Mouse (Mus musculus): ENCODE results near the gene Pnliprp2. TPM values are rescaled to one million over a fixed set of nuclear protein-coding genes. Genes with fewer than 3 reads are reported as not detected.

The Pnliprp2 gene
- total RNA-seq, 2 experiments from 2014 or later: not detected

DNA sequence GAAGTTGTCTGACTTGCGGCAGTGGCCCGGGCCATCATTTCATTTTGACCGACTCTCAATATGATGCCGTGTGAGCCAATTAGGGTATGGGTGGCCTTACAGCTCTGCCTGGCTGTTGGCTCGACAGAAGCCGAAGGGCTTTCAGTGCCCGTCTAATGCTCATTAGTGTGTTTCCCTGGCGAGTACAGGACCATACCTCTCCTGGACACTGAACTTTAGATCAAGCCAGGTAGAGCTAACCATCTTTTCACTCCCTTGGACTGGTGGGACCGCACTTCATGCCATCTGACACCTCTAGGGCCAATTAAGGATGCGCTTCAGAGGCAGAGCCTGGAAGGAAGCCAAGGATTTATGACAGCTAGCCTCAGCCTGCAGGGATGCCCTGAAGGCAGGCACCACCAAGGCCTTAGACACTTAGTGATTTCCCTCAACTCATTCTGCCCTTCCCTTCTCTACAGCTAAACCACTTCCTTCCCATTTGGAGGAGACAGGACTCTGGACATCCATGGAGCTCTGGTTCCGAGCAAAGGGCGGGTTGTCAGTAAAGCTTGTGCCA lies 35.7 kb downstream of the Pnliprp2 start:
- DNase-seq: no peak

DNA sequence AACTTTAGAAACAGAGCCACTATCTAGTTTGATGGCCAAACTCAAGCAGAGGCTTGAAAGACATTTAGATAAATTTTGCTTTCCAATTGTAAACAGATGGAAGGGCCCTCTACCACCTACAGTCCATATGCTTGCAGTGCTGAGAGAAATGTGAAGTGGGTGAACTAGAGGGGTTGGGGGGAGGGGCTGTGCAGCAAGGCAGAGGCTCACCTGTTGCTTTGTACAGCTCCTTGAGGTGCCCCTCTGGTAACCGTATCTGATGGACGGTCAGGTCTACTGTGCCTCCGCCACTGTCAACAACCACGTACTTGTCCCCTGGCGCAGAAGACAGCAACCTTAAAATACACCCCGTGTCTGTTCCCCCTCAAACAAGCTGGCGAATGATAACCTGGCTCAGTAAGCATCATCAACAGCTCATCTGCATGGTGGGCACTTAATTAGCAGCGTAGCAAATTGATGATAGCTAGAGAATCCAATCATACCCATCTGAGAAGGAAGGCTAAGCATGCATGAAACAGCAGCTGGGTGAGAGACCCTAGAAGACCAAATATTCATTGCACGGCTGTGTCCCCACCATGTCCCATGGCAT lies 45.8 kb downstream of the Pnliprp2 start:
- DNase-seq: no peak

DNA sequence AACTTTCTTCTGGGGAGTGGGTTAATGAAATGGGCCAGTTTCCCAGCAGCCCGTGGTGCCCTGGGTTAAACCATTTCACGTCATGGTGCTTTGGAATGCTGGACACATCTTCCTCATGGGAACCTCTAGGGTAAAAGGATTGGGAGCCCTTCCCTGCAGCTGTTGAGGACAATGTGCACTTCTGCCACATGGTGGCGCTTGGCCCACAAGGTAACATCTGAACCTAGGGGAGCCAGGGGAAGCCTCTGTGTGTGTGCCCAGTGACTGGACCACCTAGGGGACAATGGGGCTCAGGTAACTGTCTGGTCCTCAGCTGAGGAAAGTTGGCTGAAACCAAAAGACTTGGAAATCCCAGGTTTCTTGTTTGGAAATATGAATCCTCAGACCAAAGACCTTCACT lies 46.8 kb downstream of the Pnliprp2 start:
- DNase-seq: peak; percentile 74 to 80

DNA sequence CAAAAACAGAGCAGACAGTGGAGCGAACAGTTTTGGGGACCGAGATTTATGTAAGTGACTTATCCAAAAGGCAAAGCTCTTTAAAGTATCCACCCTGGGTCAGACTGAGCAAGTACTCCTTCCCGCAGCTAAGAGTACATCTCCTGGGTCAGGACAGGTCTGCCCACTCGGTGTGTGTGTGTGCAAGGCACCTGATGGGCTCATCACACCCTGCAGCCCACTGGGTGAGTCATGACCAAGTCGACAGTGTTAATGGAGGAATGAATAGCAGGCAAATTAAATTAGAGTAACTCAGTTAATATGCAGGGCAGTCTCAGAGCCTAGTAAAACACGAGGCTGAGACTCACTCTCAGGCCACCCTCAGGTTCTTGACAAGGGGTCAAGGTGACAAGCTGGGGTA lies 49.3 kb downstream of the Pnliprp2 start:
- no peak for DNase-seq

DNA sequence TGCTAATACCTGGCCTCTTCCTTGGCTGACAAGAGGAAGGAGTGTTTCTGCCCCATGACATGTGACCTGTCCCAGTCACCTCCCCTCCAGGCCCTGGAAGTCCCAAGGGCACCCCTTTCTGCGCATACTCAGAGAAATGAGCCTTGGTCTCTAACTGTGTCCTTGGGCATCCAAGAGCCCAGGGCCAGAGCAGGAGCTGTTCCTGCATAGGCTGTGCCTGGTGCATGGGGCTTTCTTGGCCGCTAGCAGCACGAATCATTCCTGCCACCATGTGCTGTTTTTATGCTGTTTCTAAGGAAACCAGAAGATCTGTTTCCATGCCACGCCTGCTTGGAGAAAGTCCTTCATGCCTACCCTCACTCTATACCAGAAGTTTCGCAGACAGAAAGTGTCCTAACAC lies 51.0 kb downstream of the Pnliprp2 start:
- DNase-seq: peak; percentile 85 to 86

DNA sequence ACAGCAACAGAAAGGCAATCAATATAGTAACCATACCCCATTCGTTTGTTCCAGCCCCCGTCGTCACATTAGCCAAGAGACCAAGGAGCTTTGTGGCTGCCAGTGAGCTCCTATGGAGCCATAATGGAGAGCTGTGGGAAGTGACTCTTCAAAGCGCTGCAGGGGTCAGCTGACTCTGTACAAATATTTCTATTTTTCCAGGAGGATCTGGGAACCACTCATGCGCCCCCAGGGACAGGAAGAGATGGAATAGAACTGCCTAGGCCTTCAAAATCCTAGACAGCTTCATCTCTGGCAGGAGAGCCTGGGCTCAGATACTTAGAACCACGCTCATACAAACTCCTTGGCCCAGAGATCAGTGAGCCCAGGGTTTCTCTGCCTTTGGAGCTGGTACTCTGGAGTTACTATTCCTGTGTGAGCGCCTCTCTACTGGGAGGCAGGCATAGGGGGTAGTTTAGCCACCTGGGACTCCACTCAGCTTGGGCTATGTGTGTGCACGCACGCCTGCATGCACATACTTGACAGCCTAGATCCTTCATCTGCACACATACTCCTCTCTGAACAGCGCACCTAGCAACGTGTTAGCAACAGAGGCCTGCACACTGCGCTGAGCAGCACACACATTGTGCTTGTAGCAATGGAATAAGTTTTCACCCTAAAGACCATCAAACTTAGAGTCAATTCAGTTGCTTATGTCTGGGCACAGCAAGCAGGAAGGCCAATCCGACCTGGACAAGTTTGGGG lies 55.8 kb downstream of the Pnliprp2 start:
- no peak for DNase-seq

DNA sequence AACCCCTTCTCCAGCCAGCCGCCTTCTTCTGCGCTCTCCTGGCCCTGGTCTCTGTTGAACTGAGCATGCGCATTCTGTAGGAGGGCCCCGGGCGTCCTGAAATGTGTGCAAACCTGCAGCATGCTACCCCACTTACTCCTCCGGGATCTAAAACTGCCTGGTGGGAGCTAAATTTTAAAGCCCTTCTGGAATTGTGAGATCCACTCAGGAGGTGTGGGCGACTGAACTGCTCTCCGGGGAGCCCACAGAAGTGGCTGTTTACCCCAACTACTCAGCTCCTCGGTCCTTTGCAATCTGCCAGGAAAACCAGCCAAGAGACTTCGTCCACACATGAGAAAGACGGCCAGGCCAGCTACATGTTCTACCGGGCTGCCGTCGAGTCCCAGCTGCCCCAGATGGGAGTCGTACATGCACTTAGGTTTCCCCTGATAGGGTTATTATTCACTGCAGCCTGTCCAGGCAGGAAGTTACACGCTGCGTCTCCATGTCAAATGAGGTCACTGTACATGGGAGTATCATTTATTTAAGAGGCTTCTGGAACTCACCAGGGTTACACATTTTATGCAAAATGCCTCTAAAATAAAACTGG lies 57.0 kb downstream of the Pnliprp2 start:
- no peak for DNase-seq

DNA sequence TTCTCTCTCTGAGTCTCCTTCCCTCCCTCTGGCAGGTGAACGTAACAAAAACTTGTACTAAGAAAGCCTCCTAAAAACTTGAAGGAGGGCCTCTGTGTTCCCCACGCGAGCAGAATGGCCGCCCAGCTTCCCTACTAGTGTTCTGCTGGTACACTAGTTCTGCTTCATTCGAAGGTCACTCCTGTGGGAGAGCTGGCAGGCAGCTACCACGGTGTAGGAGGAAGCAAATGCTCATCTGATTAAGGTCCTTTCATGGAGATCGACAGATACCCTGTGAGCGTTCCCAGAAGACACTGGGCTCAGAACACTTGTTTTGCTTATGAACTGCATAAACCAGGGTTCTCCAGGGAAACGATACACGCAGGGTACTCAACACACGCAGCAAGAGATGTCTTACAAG lies 57.9 kb downstream of the Pnliprp2 start:
- DNase-seq: no peak

DNA sequence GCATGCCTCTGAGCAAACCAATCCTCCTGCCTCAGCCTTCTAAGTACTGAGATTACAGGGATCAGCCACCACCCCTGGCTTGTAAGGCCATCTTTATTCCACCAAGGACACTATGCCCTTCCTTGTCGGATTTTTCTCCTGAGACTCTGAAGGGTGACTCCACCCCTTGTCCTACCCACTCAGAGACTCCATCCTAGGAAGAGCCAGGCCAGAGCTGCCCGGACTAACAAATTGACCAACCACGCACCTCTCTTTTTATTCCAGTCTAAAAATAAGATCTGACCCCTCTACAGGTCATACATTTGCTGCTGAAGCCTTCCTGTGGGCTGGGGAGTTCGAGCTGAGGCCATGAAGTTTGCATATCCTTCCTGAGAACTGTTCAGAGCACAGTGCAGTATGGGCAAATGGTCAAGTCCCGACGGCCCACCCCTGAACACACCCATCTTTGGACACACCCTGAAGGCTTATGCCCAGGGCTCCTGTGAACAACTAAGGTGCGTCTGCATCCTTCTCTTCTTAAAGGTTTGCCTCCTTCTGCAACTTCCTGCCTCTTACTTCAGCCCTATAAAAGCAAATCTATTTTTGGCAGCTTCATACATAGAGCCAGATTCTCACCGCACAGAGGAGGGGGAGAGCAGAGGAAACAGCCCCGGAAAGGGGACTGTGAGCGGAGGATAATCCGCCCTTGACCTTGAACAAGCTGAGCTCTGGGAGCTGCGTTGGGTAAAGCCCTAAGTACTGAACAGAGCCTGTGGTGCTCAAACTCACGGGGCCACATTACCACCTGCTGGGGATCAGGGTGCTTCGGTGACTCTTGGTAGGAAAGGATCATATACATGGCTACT lies 59.3 kb downstream of the Pnliprp2 start:
- peak in 1 of 2 experiments; percentile 47 for DNase-seq

DNA sequence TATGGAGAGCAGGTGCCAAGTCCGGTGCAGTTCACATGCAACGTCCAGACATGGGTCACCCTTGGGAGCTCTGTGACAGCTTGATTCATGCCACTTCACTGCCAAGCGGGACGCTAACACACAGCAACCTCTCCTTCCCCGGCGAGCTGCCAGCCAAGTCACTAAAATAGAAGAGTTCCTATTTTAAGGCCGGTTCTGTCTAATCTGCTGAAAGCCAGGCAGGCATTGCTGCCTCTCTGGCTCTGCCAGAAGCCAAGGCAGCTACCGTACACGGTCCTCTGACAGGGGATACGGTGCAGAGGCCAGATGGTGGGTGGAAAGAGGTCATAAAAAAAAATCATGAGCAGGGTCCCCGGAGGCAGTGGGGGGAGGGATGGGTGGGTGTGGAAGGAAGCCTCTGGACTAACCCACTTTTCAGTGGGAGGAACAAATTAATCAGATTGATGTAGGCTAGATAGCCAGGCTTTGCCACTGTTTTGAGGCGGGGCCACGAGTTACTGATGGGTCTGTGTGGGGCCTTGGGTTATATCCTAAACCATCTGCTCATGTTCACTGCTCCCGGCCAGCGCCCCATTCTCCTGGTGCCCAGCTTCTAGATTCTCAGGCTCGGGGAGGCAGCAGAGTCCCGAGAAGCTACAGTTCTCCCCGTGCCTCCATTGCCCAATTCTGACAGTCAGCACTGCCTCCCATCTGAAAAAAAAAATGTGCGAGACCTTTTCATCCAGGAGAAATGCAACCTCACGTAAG lies 63.1 kb downstream of the Pnliprp2 start:
- peak; percentile 89 to 90 for DNase-seq

DNA sequence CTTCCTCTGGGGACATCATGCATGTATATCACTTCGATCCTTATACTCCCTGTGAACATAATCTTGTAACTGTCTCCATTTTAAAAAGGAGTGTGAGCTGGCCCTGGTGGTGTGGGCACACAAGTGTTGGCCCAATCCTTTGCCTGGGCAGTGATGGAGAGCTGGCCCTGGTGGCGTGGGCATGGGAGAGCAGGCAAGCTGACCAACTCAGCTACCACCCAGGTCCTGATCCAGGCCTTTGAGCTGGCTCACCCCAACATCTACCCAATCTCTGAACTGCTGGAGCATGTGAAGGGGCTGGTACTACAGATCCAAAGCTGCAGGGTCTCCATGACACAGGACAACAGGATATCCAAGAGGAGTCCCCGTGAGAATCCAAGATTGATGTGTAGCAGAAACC lies 63.8 kb downstream of the Pnliprp2 start:
- no peak for DNase-seq

DNA sequence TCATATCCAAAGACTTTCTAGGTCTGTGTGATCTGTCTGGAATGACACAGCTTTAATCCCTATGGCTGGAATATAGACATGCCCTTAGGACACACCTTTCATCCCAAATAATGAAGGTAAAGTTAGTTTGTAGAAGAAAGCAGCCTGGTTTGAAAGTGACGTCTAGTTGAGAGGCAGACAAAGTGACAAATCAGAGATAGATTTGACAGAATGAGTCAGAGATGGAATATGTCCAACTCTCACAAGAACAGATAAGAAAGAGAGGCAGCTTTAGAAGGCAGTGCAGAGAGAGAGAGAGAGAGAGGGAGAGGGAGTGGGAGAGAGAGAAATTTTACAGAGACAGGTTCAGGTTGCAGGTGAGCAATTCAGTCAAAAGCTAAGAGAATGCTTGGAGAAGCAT lies 64.8 kb downstream of the Pnliprp2 start:
- no peak for DNase-seq

Other genes starting within 250 kb of the Pnliprp2 start
- gene Ccdc172, start 247.7 kb upstream of the Pnliprp2 start, total RNA-seq (2021): not detected
- under 1 TPM in 1 of 2 experiments, not detected in 1; 0.20 TPM for gene Pnlip, start 107.2 kb upstream of the Pnliprp2 start, total RNA-seq (2021)
- not detected for gene Pnliprp1, start 30.8 kb upstream of the Pnliprp2 start, total RNA-seq (2021)
- gene 1700019N19Rik, start 34.7 kb downstream of the Pnliprp2 start, total RNA-seq (2021): not detected
- gene Eno4, start 183.7 kb downstream of the Pnliprp2 start, total RNA-seq (2021): under 1 TPM; 0.26 to 0.56 TPM
- 100 to 1,000 TPM in 1 of 2 experiments, 10 to 100 TPM in 1; 55.1 to 109 TPM for gene Hspa12a, start 183.9 kb downstream of the Pnliprp2 start, total RNA-seq (2021)

Data from adrenal gland, postnatal 36 days (tissue).